Mouse (Mus musculus): ENCODE measurements at regions not wholly inside any gene's neighbourhood (a gene's known extent, or its start where the extent isn't known, plus 50 kb on each side); places are given as distances from the start of the nearest gene placed in this dataset.

- Histone ChIP-seq H3K4me3 (no peak overlapping the region), H3K27ac (no peak overlapping the region)
- TF ChIP-seq CTCF (IDR thresholded peaks at IDR 0.05) = peak; percentile 96
- DNase-seq (ENCODE audit: extremely low spot score in 1 of 2, low spot score in 2 of 2) = peak; percentile 64 to 76
- intact Hi-C loops (cut with DNase I) = loop anchor here (1.0 to 10.0 kb wide), 4 partner anchors 214 to 999 kb away; no protein-coding TSS in a partner anchor
These were observed 304.0 kb upstream of the Kif2a start for GRCm38 (mm10) chr13:107325707-107326495.

GRCm38 (mm10) chr13:107314746-107315145, 292.8 kb upstream of the Kif2a start:
- no peak for DNase-seq (ENCODE audit: extremely low spot score in 1 of 2, low spot score in 2 of 2)
- TF ChIP-seq CTCF (IDR thresholded peaks at IDR 0.05) = no peak
- Histone ChIP-seq H3K27ac (no peak overlapping the region), H3K4me3 (no peak overlapping the region)
- intact Hi-C loops (cut with DNase I) = no loop called here

GRCm38 (mm10) chr13:107308958-107309639, 287.2 kb upstream of the Kif2a start:
- DNase-seq (ENCODE audit: extremely low spot score in 1 of 2, low spot score in 2 of 2) = no peak
- intact Hi-C loops (cut with DNase I) = no loop called here
- no peak overlapping the region for H3K4me3 ChIP-seq

GRCm38 (mm10) chr13:107308404-107308803, 286.5 kb upstream of the Kif2a start:
- intact Hi-C loops (cut with DNase I) = no loop called here
- H3K4me3 ChIP-seq = no peak overlapping the region
- DNase-seq (ENCODE audit: extremely low spot score in 1 of 2, low spot score in 2 of 2) = no peak
- H3K27ac ChIP-seq = no peak overlapping the region
- TF ChIP-seq CTCF (IDR thresholded peaks at IDR 0.05) = no peak

More at GRCm38 (mm10) chr13:107308958-107309639, 287.2 kb upstream of the Kif2a start:
- H3K27ac ChIP-seq = no peak overlapping the region
- TF ChIP-seq CTCF (IDR thresholded peaks at IDR 0.05) = no peak

- H3K27ac ChIP-seq = no peak overlapping the region
- no peak for TF ChIP-seq CTCF (IDR thresholded peaks at IDR 0.05)
- DNase-seq (ENCODE audit: extremely low spot score in 1 of 2, low spot score in 2 of 2) = no peak
- intact Hi-C loops (cut with DNase I) = no loop called here
- no peak overlapping the region for H3K4me3 ChIP-seq
These were observed 285.0 kb upstream of the Kif2a start for GRCm38 (mm10) chr13:107306958-107307357.

- no peak for TF ChIP-seq CTCF (IDR thresholded peaks at IDR 0.05)
- no peak overlapping the region for H3K4me3 ChIP-seq
- no peak for DNase-seq (ENCODE audit: extremely low spot score in 1 of 2, low spot score in 2 of 2)
- intact Hi-C loops (cut with DNase I) = no loop called here
- H3K27ac ChIP-seq = no peak overlapping the region
These were observed 284.3 kb upstream of the Kif2a start for GRCm38 (mm10) chr13:107306232-107306631.

GRCm38 (mm10) chr13:107305738-107306137, 283.8 kb upstream of the Kif2a start:
- H3K27ac ChIP-seq = no peak overlapping the region
- DNase-seq (ENCODE audit: extremely low spot score in 1 of 2, low spot score in 2 of 2) = no peak
- intact Hi-C loops (cut with DNase I) = no loop called here
- H3K4me3 ChIP-seq = no peak overlapping the region
- no peak for TF ChIP-seq CTCF (IDR thresholded peaks at IDR 0.05)

- Histone ChIP-seq H3K4me3 (no peak overlapping the region), H3K27ac (no peak overlapping the region)
- intact Hi-C loops (cut with DNase I) = no loop called here
- DNase-seq (ENCODE audit: extremely low spot score in 1 of 2, low spot score in 2 of 2) = no peak
- TF ChIP-seq CTCF (IDR thresholded peaks at IDR 0.05) = no peak
These were observed 282.0 kb upstream of the Kif2a start for GRCm38 (mm10) chr13:107303878-107304277.

GRCm38 (mm10) chr13:107303322-107303721, 281.4 kb upstream of the Kif2a start:
- no peak for TF ChIP-seq CTCF (IDR thresholded peaks at IDR 0.05)
- no peak for DNase-seq (ENCODE audit: extremely low spot score in 1 of 2, low spot score in 2 of 2)
- intact Hi-C loops (cut with DNase I) = no loop called here
- no peak overlapping the region for H3K27ac ChIP-seq
- H3K4me3 ChIP-seq = no peak overlapping the region

- no peak overlapping the region for H3K27ac ChIP-seq
- intact Hi-C loops (cut with DNase I) = no loop called here
- no peak for DNase-seq (ENCODE audit: extremely low spot score in 1 of 2, low spot score in 2 of 2)
- H3K4me3 ChIP-seq = no peak overlapping the region
- TF ChIP-seq CTCF (IDR thresholded peaks at IDR 0.05) = no peak
These were observed 278.9 kb upstream of the Kif2a start for GRCm38 (mm10) chr13:107300792-107301191.

GRCm38 (mm10) chr13:107264581-107264980, 242.7 kb upstream of the Kif2a start:
- no peak for TF ChIP-seq CTCF (IDR thresholded peaks at IDR 0.05)
- DNase-seq (ENCODE audit: extremely low spot score in 1 of 2, low spot score in 2 of 2) = no peak
- intact Hi-C loops (cut with DNase I) = no loop called here
- no peak overlapping the region for H3K27ac ChIP-seq
- no peak overlapping the region for H3K4me3 ChIP-seq

- Histone ChIP-seq H3K4me3 (no peak overlapping the region), H3K27ac (no peak overlapping the region)
- no peak for DNase-seq (ENCODE audit: extremely low spot score in 1 of 2, low spot score in 2 of 2)
- TF ChIP-seq CTCF (IDR thresholded peaks at IDR 0.05) = no peak
- intact Hi-C loops (cut with DNase I) = no loop called here
These were observed 239.6 kb upstream of the Kif2a start for GRCm38 (mm10) chr13:107261479-107262050.

All from left cerebral cortex, adult 2 months (tissue).